Comparison of ENCODE assay signal across 8 mouse cellular contexts in the genomic region with DNA sequence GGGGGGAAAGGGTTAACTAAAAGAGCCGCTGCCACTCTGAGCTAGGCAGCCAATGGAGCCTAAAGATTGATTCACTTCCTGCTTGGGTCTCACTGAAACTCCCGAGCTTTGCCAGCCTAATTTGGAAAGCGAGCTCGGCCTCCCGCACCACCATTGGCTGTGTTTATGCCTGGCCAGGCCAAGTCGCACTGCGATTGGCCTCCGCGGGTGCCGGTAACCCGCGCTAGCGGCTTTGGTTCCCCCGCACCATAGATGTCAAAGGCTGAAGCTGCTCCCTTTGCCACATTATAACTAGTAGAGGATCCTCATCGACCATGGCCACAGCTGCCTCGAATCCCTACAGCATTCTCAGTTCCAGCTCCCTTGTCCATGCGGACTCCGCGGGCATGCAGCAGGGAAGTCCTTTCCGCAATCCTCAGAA. TPM values are rescaled to one million over a fixed set of nuclear protein-coding genes. Genes with fewer than 3 reads are reported as not detected.
DNase-seq lines count a peak whose midpoint lies in the region; ATAC-seq lines count a peak whose summit lies in the region.

Gene Pou3f4 (plus strand): TSS at position 130 of the 421 bp plus-strand sequence.

- H3K4me2 ChIP-seq in limb, embryonic 15.5 days = peak within 1 kb of the TSS; percentile 74

- 11% methylated on average over 20 of the region's 20 CpGs for WGBS in heart, embryonic 10.5 days
- 22% methylated on average over 20 of the region's 20 CpGs for WGBS in limb, embryonic 15.5 days

- DNase-seq in heart, embryonic 10.5 days (ENCODE audit: low spot score) = peak; percentile 87
- no peak for DNase-seq in heart, postnatal 36 days
- DNase-seq in cerebellum, postnatal 25 days = peak; percentile 71 to 79
- DNase-seq in frontal cortex, postnatal 14 days (ENCODE audit: low spot score in 2 of 2) = peak; percentile 71 to 83
- peak; percentile 46 for DNase-seq in kidney, postnatal 10 days
- DNase-seq in ovary, postnatal 14 days (ENCODE audit: low spot score) = peak; percentile 10
- no peak for DNase-seq in thymus, postnatal 0 days (ENCODE audit: low spot score)

- no peaks in the 10 kb centered on the region for H3K36me3 ChIP-seq in heart, embryonic 10.5 days
- no peaks in the 10 kb centered on the region for H3K36me3 ChIP-seq in limb, embryonic 15.5 days

- H3K9ac ChIP-seq in limb, embryonic 15.5 days = no peak within 1 kb of the TSS

- intact Hi-C loops in heart, postnatal 36 days (cut with DNase I) = no loop called here

- H3K27ac ChIP-seq in heart, embryonic 10.5 days = no peak within 1 kb of the TSS
- no peak within 1 kb of the TSS for H3K27ac ChIP-seq in limb, embryonic 15.5 days

- H3K9me3 ChIP-seq in heart, embryonic 10.5 days = no peaks in the 10 kb centered on the region
- H3K9me3 ChIP-seq in limb, embryonic 15.5 days = no peaks in the 10 kb centered on the region

- peaks cover 27% of the 10 kb centered on the region for H3K27me3 ChIP-seq in heart, embryonic 10.5 days (ENCODE audit: insufficient read depth, poor library complexity, severe bottlenecking)
- peaks cover 36% of the 10 kb centered on the region for H3K27me3 ChIP-seq in limb, embryonic 15.5 days

- no peaks in the 10 kb centered on the region for H3K4me1 ChIP-seq in heart, embryonic 10.5 days
- peaks cover 5% of the 10 kb centered on the region; the same call in 1 of the 2 replicates for H3K4me1 ChIP-seq in limb, embryonic 15.5 days

- peak; percentile 80 for ATAC-seq in limb, embryonic 15.5 days (ENCODE audit: insufficient number of reproducible peaks, low FRiP score, low TSS enrichment, low read depth)

- peak within 1 kb of the TSS; percentile 57 for H3K4me3 ChIP-seq in heart, embryonic 10.5 days
- peak within 1 kb of the TSS; percentile 42 for H3K4me3 ChIP-seq in limb, embryonic 15.5 days

RNA-seq across cellular contexts. Expression of gene Pou3f4, which starts in this region (rescaled TPM):
- polyA plus RNA-seq in heart, embryonic 10.5 days (2016; fragmentation: Nextera tagmentation; extraction: Ambion mirVana) = 0.08 and 0.33 TPM in 2 replicates
- not detected for total RNA-seq in heart, postnatal 36 days (2021)
- 0.14 and 0.29 TPM in 2 replicates for polyA plus RNA-seq in limb, embryonic 15.5 days (2015; fragmentation: Nextera tagmentation; extraction: Ambion mirVana)
- not detected in 2 replicates for polyA plus RNA-seq in thymus, postnatal 0 days (2015; fragmentation: Nextera tagmentation; extraction: Ambion mirVana)

Comparison
In these comparisons a context has a peak if more than half of its experiments do, and no peak if none do; other contexts are left out.
1. Peak in DNase-seq and H3K4me3 ChIP-seq in heart, embryonic 10.5 days; RNA of the gene not detected or under 1 TPM.
2. Peak in ATAC-seq, H3K4me3 ChIP-seq and H3K4me2 ChIP-seq in limb, embryonic 15.5 days; RNA of the gene not detected or under 1 TPM.
3. DNase-seq: peak in cerebellum, postnatal 25 days (2 of 2), frontal cortex, postnatal 14 days (2 of 2), kidney, postnatal 10 days (single experiment) and ovary, postnatal 14 days (single experiment); none in heart, postnatal 36 days (0 of 2) and thymus, postnatal 0 days (single experiment).